9 mouse cellular contexts compared by ENCODE assay signal in genomic region chr7:44304463-44304774, GRCm38 (mm10). TPM values are rescaled to one million over a fixed set of nuclear protein-coding genes. Genes with fewer than 3 reads are reported as not detected.
A peak's percentile ranks its signal among the peaks of the same experiment; 100 is the strongest.
DNase-seq lines count a peak whose midpoint lies in the region; ATAC-seq and TF ChIP-seq lines count a peak whose summit lies in the region.
"Had no signal": no experiment of that assay in that cellular context is flagged by ENCODE, and none has a peak within 500 bp of the region (broad histone marks: within the 10 kb centered on the region; RNA-seq: fewer than 3 reads in every experiment).

No protein-coding gene starts in this region.

- H3K27me3 ChIP-seq in forebrain, embryonic 15.5 days, result no peaks in the 10 kb centered on the region
- H3K27me3 ChIP-seq in liver, postnatal 0 days (ENCODE audit: insufficient read depth, low read length), result peaks cover 23% of the 10 kb centered on the region

- DNase-seq in gastrocnemius, adult 2 months, result no peak
- no peak for DNase-seq in gastrocnemius, postnatal 4 days (ENCODE audit: low spot score in 2 of 2)
- no peak for DNase-seq in liver, postnatal 0 days
- DNase-seq in adrenal gland, postnatal 25 days, result no peak
- no peak for DNase-seq in right cerebral cortex, postnatal 4 days
- no peak for DNase-seq in kidney, adult 11 months

- peak overlapping the region; percentile 82 for H3K4me3 ChIP-seq in gastrocnemius, adult 2 months
- H3K4me3 ChIP-seq in forebrain, embryonic 15.5 days, result peak overlapping the region; percentile 63
- H3K4me3 ChIP-seq in liver, postnatal 0 days (ENCODE audit: low read depth, low read length), result peak overlapping the region; percentile 59

- WGBS in forebrain, embryonic 15.5 days, result 1% methylated on average over 25 of the region's 25 CpGs
- WGBS in liver, postnatal 0 days (ENCODE audit: insufficient replicate concordance), result under 1% methylated on average over 25 of the region's 25 CpGs

- no peak for TF ChIP-seq EP300 in liver, postnatal 0 days (IDR thresholded peaks at IDR 0.05; ENCODE audit: low read depth)

- peak; percentile 18 for ATAC-seq in CD4-positive, CD25-positive, alpha-beta regulatory T cell, adult 4 months
- ATAC-seq in forebrain, embryonic 15.5 days (replicated peaks), result peak; percentile 57
- ATAC-seq in liver, postnatal 0 days, result peak; percentile 9

- peak overlapping the region; percentile 92 for H3K9ac ChIP-seq in forebrain, embryonic 15.5 days (replicated peaks)
- peak overlapping the region; percentile 76 for H3K9ac ChIP-seq in liver, postnatal 0 days (replicated peaks)

- H3K9me3 ChIP-seq in forebrain, embryonic 15.5 days, result no peaks in the 10 kb centered on the region
- H3K9me3 ChIP-seq in liver, postnatal 0 days (ENCODE audit: low read length), result no peaks in the 10 kb centered on the region

- intact Hi-C loops in gastrocnemius, adult 2 months (cut with DNase I), result loop anchor here (2.0 kb wide), 1 partner anchor 56 kb away; no protein-coding TSS in a partner anchor

- peak overlapping the region; percentile 97 for H3K27ac ChIP-seq in gastrocnemius, adult 2 months
- H3K27ac ChIP-seq in forebrain, embryonic 15.5 days (replicated peaks), result peak overlapping the region; percentile 93
- peak overlapping the region; percentile 81 for H3K27ac ChIP-seq in liver, postnatal 0 days (ENCODE audit: low read depth)

- TF ChIP-seq CTCF in gastrocnemius, adult 2 months (IDR thresholded peaks at IDR 0.05), result no peak
- no peak for TF ChIP-seq CTCF in liver, postnatal 0 days (IDR thresholded peaks at IDR 0.05; ENCODE audit: low read depth)

- H3K36me3 ChIP-seq in forebrain, embryonic 15.5 days, result no peaks in the 10 kb centered on the region
- no peaks in the 10 kb centered on the region for H3K36me3 ChIP-seq in liver, postnatal 0 days (replicated peaks; ENCODE audit: insufficient read depth, low read length)

- H3K4me1 ChIP-seq in forebrain, embryonic 15.5 days, result peaks cover 12% of the 10 kb centered on the region
- peaks cover 21% of the 10 kb centered on the region for H3K4me1 ChIP-seq in liver, postnatal 0 days (ENCODE audit: insufficient read depth)

- peak overlapping the region; percentile 62 for H3K4me2 ChIP-seq in forebrain, embryonic 15.5 days (replicated peaks)
- peak overlapping the region; percentile 85 for H3K4me2 ChIP-seq in liver, postnatal 0 days (ENCODE audit: low read depth, low read length)

RNA-seq across cellular contexts. Expression of gene Clec11a, which starts 2.3 kb away (rescaled TPM):
- 1 to 10 TPM in 1 of 2 experiments, under 1 TPM in 1; 0.59 to 2.2 TPM for total RNA-seq in gastrocnemius, adult 2 months (2021)
- total RNA-seq in gastrocnemius, postnatal 4 days (2021), result 1 to 10 TPM; 3.9 to 4.7 TPM
- under 1 TPM; 0.35 to 0.66 TPM for polyA plus RNA-seq in CD4-positive, CD25-positive, alpha-beta regulatory T cell, adult 4 months (2017; shearing (Covaris generic))
- polyA plus RNA-seq in forebrain, embryonic 15.5 days (2015; fragmentation: Nextera tagmentation; extraction: Ambion mirVana), result 3.7 TPM in 2 replicates
- 1.6 and 1.8 TPM in 2 replicates for polyA plus RNA-seq in liver, postnatal 0 days (2015; fragmentation: Nextera tagmentation; extraction: Ambion mirVana)
- total RNA-seq in adrenal gland, postnatal 25 days (2021), result 3.4 and 3.6 TPM in 2 replicates

RNA-seq across cellular contexts. Expression of gene Shank1, which starts 5.6 kb away (rescaled TPM):
- under 1 TPM; 0.31 to 0.59 TPM for total RNA-seq in gastrocnemius, adult 2 months (2021)
- 1 to 10 TPM; 3.0 to 3.5 TPM for total RNA-seq in gastrocnemius, postnatal 4 days (2021)
- under 1 TPM; 0.12 to 0.58 TPM for polyA plus RNA-seq in CD4-positive, CD25-positive, alpha-beta regulatory T cell, adult 4 months (2017; shearing (Covaris generic))
- 22.0 and 24.2 TPM in 2 replicates for polyA plus RNA-seq in forebrain, embryonic 15.5 days (2015; fragmentation: Nextera tagmentation; extraction: Ambion mirVana)
- not detected in 2 replicates for polyA plus RNA-seq in liver, postnatal 0 days (2015; fragmentation: Nextera tagmentation; extraction: Ambion mirVana)
- 8.5 and 10.4 TPM in 2 replicates for total RNA-seq in adrenal gland, postnatal 25 days (2021)
- total RNA-seq: hematopoietic stem cell, adult 5-6 weeks had no signal

RNA-seq across cellular contexts. Expression of gene Gm15517, which starts 43.2 kb away (rescaled TPM):
- total RNA-seq in gastrocnemius, adult 2 months (2021), result not detected
- not detected for total RNA-seq in gastrocnemius, postnatal 4 days (2021)
- polyA plus RNA-seq in CD4-positive, CD25-positive, alpha-beta regulatory T cell, adult 4 months (2017; shearing (Covaris generic)), result not detected
- not detected in 2 replicates for polyA plus RNA-seq in forebrain, embryonic 15.5 days (2015; fragmentation: Nextera tagmentation; extraction: Ambion mirVana)
- not detected in 2 replicates for polyA plus RNA-seq in liver, postnatal 0 days (2015; fragmentation: Nextera tagmentation; extraction: Ambion mirVana)
- total RNA-seq in adrenal gland, postnatal 25 days (2021), result not detected in 2 replicates
- total RNA-seq: hematopoietic stem cell, adult 5-6 weeks had no signal

RNA-seq across cellular contexts. Expression of gene Acp4, which starts 47.2 kb away (rescaled TPM):
- not detected for total RNA-seq in gastrocnemius, adult 2 months (2021)
- not detected for total RNA-seq in gastrocnemius, postnatal 4 days (2021)
- not detected for polyA plus RNA-seq in CD4-positive, CD25-positive, alpha-beta regulatory T cell, adult 4 months (2017; shearing (Covaris generic))
- not detected in 2 replicates for polyA plus RNA-seq in forebrain, embryonic 15.5 days (2015; fragmentation: Nextera tagmentation; extraction: Ambion mirVana)
- polyA plus RNA-seq in liver, postnatal 0 days (2015; fragmentation: Nextera tagmentation; extraction: Ambion mirVana), result not detected in 2 replicates
- not detected in 2 replicates for total RNA-seq in adrenal gland, postnatal 25 days (2021)

RNA-seq across cellular contexts. Expression of gene 2410002F23Rik, which starts 57.9 kb away (rescaled TPM):
- total RNA-seq in gastrocnemius, adult 2 months (2021), result 1 to 10 TPM; 6.1 to 8.2 TPM
- 10 to 100 TPM; 47.7 to 72.0 TPM for total RNA-seq in gastrocnemius, postnatal 4 days (2021)
- polyA plus RNA-seq in CD4-positive, CD25-positive, alpha-beta regulatory T cell, adult 4 months (2017; shearing (Covaris generic)), result 100 to 1,000 TPM; 101 to 192 TPM
- polyA plus RNA-seq in forebrain, embryonic 15.5 days (2015; fragmentation: Nextera tagmentation; extraction: Ambion mirVana), result 219 and 222 TPM in 2 replicates
- polyA plus RNA-seq in liver, postnatal 0 days (2015; fragmentation: Nextera tagmentation; extraction: Ambion mirVana), result 18.8 and 20.6 TPM in 2 replicates
- total RNA-seq in adrenal gland, postnatal 25 days (2021), result 71.3 and 125 TPM in 2 replicates
